Mouse (Mus musculus): ENCODE data around the gene Ibsp. TPM values are rescaled to one million over a fixed set of nuclear protein-coding genes. Genes with fewer than 3 reads are reported as not detected.

Gene Ibsp
- polyA plus RNA-seq, 1 experiment from 2014 or later = not detected

GRCm38 (mm10) chr5:104339009-104339408, 40.0 kb downstream of the Ibsp start:
- no peak overlapping the region for H3K27ac ChIP-seq (ENCODE audit: low read depth)
- DNase-seq (no peak), ATAC-seq (no peak)
- H3K4me3 ChIP-seq (ENCODE audit: low read depth, low read length) = no peak overlapping the region
- no peaks in the 10 kb centered on the region for H3K27me3 ChIP-seq (ENCODE audit: insufficient read depth, low read length)
- H3K4me2 ChIP-seq (ENCODE audit: low read depth, low read length) = no peak overlapping the region
- no peak overlapping the region for H3K9ac ChIP-seq (replicated peaks)
- no peaks in the 10 kb centered on the region for H3K36me3 ChIP-seq (replicated peaks; ENCODE audit: insufficient read depth, low read length)
- H3K4me1 ChIP-seq (ENCODE audit: insufficient read depth) = no peaks in the 10 kb centered on the region
- TF ChIP-seq CTCF (IDR thresholded peaks at IDR 0.05; ENCODE audit: low read depth) (no peak), EP300 (IDR thresholded peaks at IDR 0.05; ENCODE audit: low read depth) (no peak)
- no peaks in the 10 kb centered on the region for H3K9me3 ChIP-seq (ENCODE audit: low read length)
- 66% methylated on average over 5 of the region's 5 CpGs for WGBS (ENCODE audit: insufficient replicate concordance)

DNA sequence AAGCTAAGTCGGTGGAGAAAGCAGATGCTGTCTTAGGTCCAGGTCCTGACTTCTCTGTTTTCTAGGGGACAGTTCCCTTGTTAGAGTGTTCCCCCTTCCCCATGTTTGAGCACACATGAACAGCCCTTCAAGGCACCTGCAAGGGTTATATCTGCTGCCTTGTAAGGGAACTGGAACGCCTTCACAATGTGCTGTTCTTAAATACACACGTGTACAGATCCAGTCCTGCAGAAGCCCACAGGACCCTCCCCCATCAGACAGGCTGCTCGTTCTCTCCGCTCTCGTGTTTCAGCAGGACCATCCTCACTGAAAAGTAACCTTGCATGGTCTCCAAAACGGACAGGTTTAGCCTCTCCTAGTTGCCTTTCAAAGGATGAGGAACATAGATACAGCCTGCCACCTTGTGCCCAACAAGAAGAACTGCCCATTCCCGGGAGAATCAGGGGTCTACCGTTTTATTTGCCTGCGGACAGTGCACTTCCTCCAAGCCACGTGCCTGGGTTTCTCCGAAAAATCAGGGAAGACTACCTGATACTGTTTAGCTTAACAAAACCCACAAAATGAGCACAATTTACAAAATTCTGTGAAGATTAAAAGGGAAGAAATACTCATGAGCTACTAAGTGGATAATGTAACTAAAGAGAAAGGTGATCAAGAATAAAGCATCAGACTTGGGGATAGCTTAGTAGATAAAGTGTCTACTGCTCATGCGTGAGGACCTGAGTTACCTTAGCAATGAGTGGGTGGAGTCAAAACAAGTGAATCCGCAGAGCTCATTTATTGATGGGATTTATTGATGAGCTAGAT, 40.9 kb downstream of the Ibsp start:
- Histone ChIP-seq H3K27me3 (ENCODE audit: insufficient read depth, low read length) (no peaks in the 10 kb centered on the region), H3K4me3 (ENCODE audit: low read depth, low read length) (no peak overlapping the region), H3K4me1 (ENCODE audit: insufficient read depth) (no peaks in the 10 kb centered on the region), H3K9me3 (ENCODE audit: low read length) (no peaks in the 10 kb centered on the region), H3K4me2 (ENCODE audit: low read depth, low read length) (no peak overlapping the region), H3K36me3 (replicated peaks; ENCODE audit: insufficient read depth, low read length) (no peaks in the 10 kb centered on the region), H3K9ac (replicated peaks) (no peak overlapping the region), H3K27ac (ENCODE audit: low read depth) (no peak overlapping the region)
- DNase-seq = peak; percentile 17
- 19% methylated on average over 14 of the region's 14 CpGs for WGBS (ENCODE audit: insufficient replicate concordance)
- no peak for ATAC-seq
- TF ChIP-seq EP300 (IDR thresholded peaks at IDR 0.05; ENCODE audit: low read depth) = no peak
- peak; percentile 67 for TF ChIP-seq CTCF (IDR thresholded peaks at IDR 0.05; ENCODE audit: low read depth)

DNA sequence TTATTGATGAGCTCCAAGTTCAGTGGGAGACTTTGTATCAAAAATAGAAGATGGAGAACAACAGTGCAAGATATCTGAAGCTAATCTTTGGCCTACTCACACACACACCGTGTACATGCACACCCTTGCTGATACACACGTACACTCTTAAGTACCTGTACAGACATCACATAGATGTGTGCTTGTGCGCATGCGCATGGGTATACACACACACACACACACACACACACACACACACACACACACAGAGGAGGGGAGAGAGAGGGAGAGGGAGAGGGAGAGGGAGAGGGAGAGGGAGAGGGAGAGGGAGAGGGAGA, 41.5 kb downstream of the Ibsp start:
- no peaks in the 10 kb centered on the region for H3K27me3 ChIP-seq (ENCODE audit: insufficient read depth, low read length)

GRCm38 (mm10) chr5:104342881-104343280, 43.9 kb downstream of the Ibsp start:
- Histone ChIP-seq H3K36me3 (replicated peaks; ENCODE audit: insufficient read depth, low read length) (no peaks in the 10 kb centered on the region), H3K27me3 (ENCODE audit: insufficient read depth, low read length) (no peaks in the 10 kb centered on the region), H3K4me2 (ENCODE audit: low read depth, low read length) (no peak overlapping the region), H3K27ac (ENCODE audit: low read depth) (no peak overlapping the region), H3K9me3 (ENCODE audit: low read length) (no peaks in the 10 kb centered on the region), H3K4me3 (ENCODE audit: low read depth, low read length) (no peak overlapping the region), H3K4me1 (ENCODE audit: insufficient read depth) (no peaks in the 10 kb centered on the region), H3K9ac (replicated peaks) (no peak overlapping the region)
- TF ChIP-seq CTCF (IDR thresholded peaks at IDR 0.05; ENCODE audit: low read depth) (peak; percentile 31), EP300 (IDR thresholded peaks at IDR 0.05; ENCODE audit: low read depth) (no peak)
- WGBS (ENCODE audit: insufficient replicate concordance) = 37% methylated on average over 6 of the region's 6 CpGs
- DNase-seq (no peak), ATAC-seq (no peak)

More for the DNA sequence above, 41.5 kb downstream of the Ibsp start:
- no peak for ATAC-seq
- Histone ChIP-seq H3K9me3 (ENCODE audit: low read length) (no peaks in the 10 kb centered on the region), H3K36me3 (replicated peaks; ENCODE audit: insufficient read depth, low read length) (no peaks in the 10 kb centered on the region), H3K4me2 (ENCODE audit: low read depth, low read length) (no peak overlapping the region), H3K4me1 (ENCODE audit: insufficient read depth) (no peaks in the 10 kb centered on the region), H3K9ac (replicated peaks) (no peak overlapping the region), H3K4me3 (ENCODE audit: low read depth, low read length) (no peak overlapping the region), H3K27ac (ENCODE audit: low read depth) (no peak overlapping the region)
- WGBS (ENCODE audit: insufficient replicate concordance) = 73% methylated on average over 4 of the region's 4 CpGs
- TF ChIP-seq CTCF (IDR thresholded peaks at IDR 0.05; ENCODE audit: low read depth) (no peak), EP300 (IDR thresholded peaks at IDR 0.05; ENCODE audit: low read depth) (no peak)
- no peak for DNase-seq

GRCm38 (mm10) chr5:104344526-104345240, 45.7 kb downstream of the Ibsp start:
- ATAC-seq (no peak), DNase-seq (no peak)
- 66% methylated on average over 9 of the region's 9 CpGs for WGBS (ENCODE audit: insufficient replicate concordance)
- no peaks in the 10 kb centered on the region for H3K4me1 ChIP-seq (ENCODE audit: insufficient read depth)
- H3K4me3 ChIP-seq (ENCODE audit: low read depth, low read length) = no peak overlapping the region
- TF ChIP-seq EP300 (IDR thresholded peaks at IDR 0.05; ENCODE audit: low read depth) = no peak
- TF ChIP-seq CTCF (IDR thresholded peaks at IDR 0.05; ENCODE audit: low read depth) = peak; percentile 45
- H3K27me3 ChIP-seq (ENCODE audit: insufficient read depth, low read length) = no peaks in the 10 kb centered on the region
- H3K9me3 ChIP-seq (ENCODE audit: low read length) = no peaks in the 10 kb centered on the region
- no peak overlapping the region for H3K9ac ChIP-seq (replicated peaks)
- H3K27ac ChIP-seq (ENCODE audit: low read depth) = no peak overlapping the region
- H3K36me3 ChIP-seq (replicated peaks; ENCODE audit: insufficient read depth, low read length) = no peaks in the 10 kb centered on the region
- H3K4me2 ChIP-seq (ENCODE audit: low read depth, low read length) = no peak overlapping the region

DNA sequence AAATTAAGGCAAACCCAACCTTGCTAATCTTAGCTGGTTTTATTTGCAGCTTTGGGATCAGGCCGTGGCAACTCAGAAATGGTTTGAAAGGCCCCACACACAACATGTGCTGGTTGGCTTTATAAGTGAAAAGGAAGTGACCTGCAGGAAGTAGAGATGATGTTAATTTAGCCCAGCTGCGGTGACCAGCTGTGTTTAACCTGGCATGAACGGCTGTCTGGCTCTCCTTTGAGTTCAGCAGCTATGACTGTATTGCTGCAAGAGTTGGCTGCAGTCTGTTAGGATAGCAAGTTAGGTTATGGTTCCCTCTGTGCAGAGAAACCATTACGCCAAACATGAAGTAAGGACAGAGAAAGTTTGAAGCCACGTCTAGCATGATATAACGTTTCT, 46.3 kb downstream of the Ibsp start:
- no peak for ATAC-seq
- Histone ChIP-seq H3K4me3 (ENCODE audit: low read depth, low read length) (no peak overlapping the region), H3K4me2 (ENCODE audit: low read depth, low read length) (no peak overlapping the region), H3K9ac (replicated peaks) (no peak overlapping the region), H3K9me3 (ENCODE audit: low read length) (no peaks in the 10 kb centered on the region), H3K27ac (ENCODE audit: low read depth) (no peak overlapping the region), H3K36me3 (replicated peaks; ENCODE audit: insufficient read depth, low read length) (no peaks in the 10 kb centered on the region), H3K27me3 (ENCODE audit: insufficient read depth, low read length) (no peaks in the 10 kb centered on the region), H3K4me1 (ENCODE audit: insufficient read depth) (no peaks in the 10 kb centered on the region)
- no peak for DNase-seq
- TF ChIP-seq EP300 (IDR thresholded peaks at IDR 0.05; ENCODE audit: low read depth) (no peak), CTCF (IDR thresholded peaks at IDR 0.05; ENCODE audit: low read depth) (no peak)
- WGBS (ENCODE audit: insufficient replicate concordance) = 63% methylated on average over 6 of the region's 6 CpGs

Measured in liver, postnatal 0 days (tissue).